Mouse (Mus musculus) heart, embryonic 16.5 days (tissue): ENCODE results near the gene Rgma. TPM values are rescaled to one million over a fixed set of nuclear protein-coding genes. Genes with fewer than 3 reads are reported as not detected.

Experiments used
- ATAC-seq: fragments of 200-750 bp; cut with Nextera tagmentation; replicated peaks from 2 replicates; pipeline ENCODE4 v1.8.0; 2017; ENCODE audit warnings: moderate number of reproducible peaks; ENCODE audit not compliant: insufficient read depth, low FRiP score; ENCODE audit errors: extremely low read depth
- H3K27ac ChIP-seq: fragments of 300-500 bp; sonication (generic); 2 replicates; pipeline ENCODE4 v1.5.1; 2014; ENCODE audit warnings: mild to moderate bottlenecking, low read length, control low read depth, moderate library complexity
- H3K27me3 ChIP-seq: fragments of 300-500 bp; sonication (generic); 2 replicates; pipeline ENCODE4 v1.6.1; 2014; ENCODE audit warnings: low read length, mixed read lengths; ENCODE audit not compliant: control insufficient read depth, insufficient read depth
- H3K36me3 ChIP-seq: fragments of 300-500 bp; sonication (generic); 2 replicates; pipeline ENCODE4 v1.6.1; 2014; ENCODE audit not compliant: control insufficient read depth, insufficient read depth
- H3K4me1 ChIP-seq: fragments of 300-500 bp; sonication (generic); 2 replicates; pipeline ENCODE4 v1.6.1; 2014; ENCODE audit warnings: low read length, mixed read lengths; ENCODE audit not compliant: control insufficient read depth, insufficient read depth
- H3K4me2 ChIP-seq: fragments of 300-500 bp; sonication (generic); 2 replicates; pipeline ENCODE4 v1.6.1; 2014; ENCODE audit warnings: low read depth, mild to moderate bottlenecking, control low read depth, low read length
- H3K4me3 ChIP-seq: fragments of 300-500 bp; sonication (generic); 2 replicates; pipeline ENCODE4 v1.5.1; 2014; ENCODE audit warnings: mild to moderate bottlenecking, control low read depth, low read length
- H3K9ac ChIP-seq: fragments of 300-500 bp; sonication (generic); 2 replicates; pipeline ENCODE4 v1.6.1; 2014; ENCODE audit warnings: low read length, control low read depth
- H3K9me3 ChIP-seq: fragments of 300-500 bp; sonication (generic); replicated peaks from 2 replicates; pipeline ENCODE4 v1.6.1; 2016; ENCODE audit warnings: low read length; ENCODE audit not compliant: control insufficient read depth
- WGBS: fragments of 180-500 bp; shearing (Covaris S2); extraction: QIAGEN DNeasy Blood & Tissue Kit; methylation state at CpG from one replicate; pipeline ENCODE4 v1.1.7; 2014; 5-methylcytosine and 5-hydroxymethylcytosine counted together
- polyA plus RNA-seq: library from polyadenylated mRNA; unstranded; fragments of >200 nt; fragmentation: Nextera tagmentation; extraction: Ambion mirVana; gene quantifications from 2 replicates; pipeline ENCODE4 v1.2.1, GENCODE M21; 2015

Gene Rgma
- polyA plus RNA-seq, 1 experiment from 2014 or later = 4.4 TPM

DNA sequence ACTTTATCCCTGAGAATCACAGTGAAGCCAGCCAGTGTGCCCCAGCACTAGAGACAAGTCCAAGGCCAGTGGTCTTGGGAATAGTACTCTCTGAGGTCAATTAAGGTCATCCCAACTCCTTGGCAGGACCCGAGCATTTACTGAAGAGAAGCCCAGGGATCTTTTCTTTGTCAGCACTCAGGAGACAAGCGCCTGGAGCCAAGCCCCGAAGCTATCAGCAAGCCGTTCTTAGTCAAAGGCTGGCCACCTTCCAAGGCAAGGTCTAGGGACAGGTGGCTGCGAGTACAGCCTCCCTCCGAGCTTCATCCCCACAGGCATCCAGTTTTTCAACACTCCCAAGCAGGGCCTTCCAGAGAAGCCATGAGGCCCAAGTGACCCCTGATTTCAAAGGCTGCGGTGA is 40.4 kb upstream of the Rgma start:
- no peak overlapping the region for H3K4me3 ChIP-seq
- peaks cover 28% of the 10 kb centered on the region for H3K4me1 ChIP-seq
- WGBS = 25% methylated on average over 7 of the region's 7 CpGs
- ATAC-seq = peak; percentile 68
- H3K27ac ChIP-seq = no peak overlapping the region
- H3K9me3 ChIP-seq = no peaks in the 10 kb centered on the region
- no peaks in the 10 kb centered on the region for H3K27me3 ChIP-seq
- no peaks in the 10 kb centered on the region for H3K36me3 ChIP-seq
- H3K9ac ChIP-seq = no peak overlapping the region
- H3K4me2 ChIP-seq = no peak overlapping the region

- no peak overlapping the region for H3K9ac ChIP-seq
- no peak overlapping the region for H3K4me2 ChIP-seq
- H3K4me3 ChIP-seq = no peak overlapping the region
- no peaks in the 10 kb centered on the region for H3K9me3 ChIP-seq
- 35% methylated on average over 7 of the region's 7 CpGs for WGBS
- ATAC-seq = no peak
- no peak overlapping the region for H3K27ac ChIP-seq
- H3K27me3 ChIP-seq = no peaks in the 10 kb centered on the region
- peaks cover 28% of the 10 kb centered on the region for H3K4me1 ChIP-seq
- no peaks in the 10 kb centered on the region for H3K36me3 ChIP-seq
These were observed 38.9 kb upstream of the Rgma start for GRCm38 (mm10) chr7:73336380-73336779.

GRCm38 (mm10) chr7:73338353-73338752 is 37.0 kb upstream of the Rgma start:
- Histone ChIP-seq H3K36me3 (no peaks in the 10 kb centered on the region), H3K27me3 (no peaks in the 10 kb centered on the region), H3K9ac (no peak overlapping the region), H3K9me3 (no peaks in the 10 kb centered on the region), H3K27ac (no peak overlapping the region), H3K4me1 (peaks cover 23% of the 10 kb centered on the region), H3K4me2 (no peak overlapping the region), H3K4me3 (no peak overlapping the region)
- ATAC-seq = no peak
- WGBS = 85% methylated on average over 5 of the region's 5 CpGs

GRCm38 (mm10) chr7:73343852-73344251 is 31.5 kb upstream of the Rgma start:
- Histone ChIP-seq H3K27me3 (0 out of 2 replicates have a peak, but pooled peaks cover 5% of the 10 kb centered on the region), H3K27ac (no peak overlapping the region), H3K4me3 (no peak overlapping the region), H3K36me3 (no peaks in the 10 kb centered on the region), H3K4me1 (no peaks in the 10 kb centered on the region), H3K9me3 (no peaks in the 10 kb centered on the region), H3K9ac (no peak overlapping the region), H3K4me2 (no peak overlapping the region)
- no peak for ATAC-seq
- WGBS = 28% methylated on average over 3 of the region's 3 CpGs

DNA sequence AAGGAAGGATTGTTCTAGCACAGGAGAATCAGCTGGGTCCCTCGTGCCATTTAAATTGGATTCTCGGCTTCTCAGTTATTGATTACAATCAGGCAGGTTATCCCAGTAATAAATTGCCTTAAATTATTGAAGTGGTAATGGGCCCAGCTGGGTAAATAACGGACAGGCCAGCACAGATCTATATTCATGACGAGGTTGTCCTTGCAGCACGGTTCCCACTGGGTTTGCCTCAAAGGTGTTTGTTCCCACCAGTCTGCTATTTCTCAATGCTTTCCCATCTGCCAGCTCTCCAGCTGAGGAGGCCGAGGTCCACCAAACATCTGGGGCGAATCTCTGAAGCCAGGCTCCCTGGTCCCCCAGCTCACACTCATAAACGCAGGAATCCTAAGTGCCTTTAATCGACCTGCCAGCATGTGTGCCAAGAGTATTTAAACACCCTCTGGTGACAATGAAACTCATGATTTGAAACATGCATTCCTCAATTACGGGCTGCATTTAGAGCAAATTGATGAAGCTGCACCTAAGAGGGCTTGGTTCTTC is 26.7 kb upstream of the Rgma start:
- ATAC-seq = peak; percentile 79; the same call in 1 of the 2 replicates
- no peaks in the 10 kb centered on the region for H3K36me3 ChIP-seq
- WGBS = 36% methylated on average over 10 of the region's 10 CpGs

DNA sequence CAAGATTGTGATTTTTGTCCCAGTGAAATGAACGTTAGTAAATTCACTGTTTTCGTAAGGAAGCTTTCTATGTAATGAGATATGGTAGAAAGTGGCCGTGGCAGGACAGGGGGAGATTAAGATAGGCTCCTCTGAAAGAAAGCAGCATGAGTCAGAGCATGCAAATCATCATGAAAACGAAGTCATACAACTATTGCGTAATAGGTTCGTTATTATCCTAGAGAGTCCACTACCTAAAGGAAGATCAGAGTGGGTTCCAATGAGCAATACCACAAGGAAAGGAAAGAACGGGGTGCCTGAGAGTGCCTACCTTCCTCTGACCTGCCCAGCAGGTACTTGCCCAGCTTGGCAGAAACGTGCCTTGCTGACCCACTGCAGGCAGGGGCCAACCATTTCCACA is 26.2 kb upstream of the Rgma start:
- H3K27ac ChIP-seq = no peak overlapping the region
- H3K4me1 ChIP-seq = peaks cover 9% of the 10 kb centered on the region
- H3K4me2 ChIP-seq = no peak overlapping the region

More for the DNA sequence above, 26.7 kb upstream of the Rgma start:
- Histone ChIP-seq H3K4me1 (peaks cover 9% of the 10 kb centered on the region), H3K4me3 (no peak overlapping the region), H3K27ac (no peak overlapping the region), H3K27me3 (0 out of 2 replicates have a peak, but pooled peaks cover 5% of the 10 kb centered on the region), H3K9me3 (no peaks in the 10 kb centered on the region), H3K9ac (no peak overlapping the region), H3K4me2 (no peak overlapping the region)

GRCm38 (mm10) chr7:73355229-73355628 is 20.1 kb upstream of the Rgma start:
- no peak for ATAC-seq
- Histone ChIP-seq H3K9me3 (no peaks in the 10 kb centered on the region), H3K27ac (no peak overlapping the region), H3K36me3 (no peaks in the 10 kb centered on the region), H3K4me1 (no peaks in the 10 kb centered on the region), H3K9ac (no peak overlapping the region), H3K4me3 (no peak overlapping the region), H3K4me2 (no peak overlapping the region), H3K27me3 (0 out of 2 replicates have a peak, but pooled peaks cover 2% of the 10 kb centered on the region)
- WGBS = 57% methylated on average over 9 of the region's 9 CpGs

More for the DNA sequence above, 26.2 kb upstream of the Rgma start:
- no peak overlapping the region for H3K4me3 ChIP-seq
- no peak for ATAC-seq
- 0 out of 2 replicates have a peak, but pooled peaks cover 5% of the 10 kb centered on the region for H3K27me3 ChIP-seq
- H3K36me3 ChIP-seq = no peaks in the 10 kb centered on the region
- no peaks in the 10 kb centered on the region for H3K9me3 ChIP-seq
- no peak overlapping the region for H3K9ac ChIP-seq
- WGBS = 48% methylated on average over 8 of the region's 8 CpGs

DNA sequence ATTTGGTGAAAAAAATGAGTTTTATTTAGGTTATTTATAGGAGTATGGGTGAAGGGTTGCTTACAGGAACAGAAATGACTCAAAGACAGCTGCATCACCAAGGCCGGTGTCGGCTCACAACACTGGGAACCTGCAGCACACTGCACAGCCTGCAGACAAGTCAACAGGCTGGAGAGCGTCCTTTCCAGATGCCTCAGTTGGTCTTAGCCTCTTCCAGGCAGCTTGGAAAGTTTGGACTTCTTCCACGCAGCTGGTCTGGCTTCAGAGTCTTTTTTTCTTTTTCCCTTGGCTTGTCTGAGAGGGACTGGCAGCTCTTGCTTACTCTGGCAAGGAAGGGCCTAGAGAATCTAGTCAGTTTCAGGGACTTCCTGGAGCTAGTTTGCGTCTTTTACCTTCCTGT is 18.4 kb upstream of the Rgma start:
- 83% methylated on average over 5 of the region's 5 CpGs for WGBS
- Histone ChIP-seq H3K9me3 (no peaks in the 10 kb centered on the region), H3K9ac (no peak overlapping the region)

GRCm38 (mm10) chr7:73357626-73358025 is 17.7 kb upstream of the Rgma start:
- no peak overlapping the region for H3K4me3 ChIP-seq
- 95% methylated on average over 2 of the region's 2 CpGs for WGBS
- no peaks in the 10 kb centered on the region for H3K4me1 ChIP-seq
- no peak overlapping the region for H3K27ac ChIP-seq
- H3K27me3 ChIP-seq = 0 out of 2 replicates have a peak, but pooled peaks cover 2% of the 10 kb centered on the region
- H3K36me3 ChIP-seq = no peaks in the 10 kb centered on the region
- ATAC-seq = no peak
- H3K9me3 ChIP-seq = no peaks in the 10 kb centered on the region
- H3K9ac ChIP-seq = no peak overlapping the region
- no peak overlapping the region for H3K4me2 ChIP-seq

More for the DNA sequence above, 18.4 kb upstream of the Rgma start:
- Histone ChIP-seq H3K4me2 (no peak overlapping the region), H3K27ac (no peak overlapping the region), H3K4me3 (no peak overlapping the region), H3K27me3 (0 out of 2 replicates have a peak, but pooled peaks cover 2% of the 10 kb centered on the region), H3K4me1 (no peaks in the 10 kb centered on the region), H3K36me3 (no peaks in the 10 kb centered on the region)
- no peak for ATAC-seq
